Comparison of ENCODE assay signal across 28 mouse cellular contexts in genomic region chr4:58726424-58726823, GRCm38 (mm10).
DNase-seq lines count a peak whose midpoint lies in the region; ATAC-seq and TF ChIP-seq lines count a peak whose summit lies in the region.
"Had no signal": no experiment of that assay in that cellular context is flagged by ENCODE, and none has a peak within 500 bp of the region (broad histone marks: within the 10 kb centered on the region; RNA-seq: fewer than 3 reads in every experiment).

No protein-coding gene starts in this region.

- peaks cover 9% of the 10 kb centered on the region; the same call in 1 of the 2 replicates for H3K4me1 ChIP-seq in intestine, embryonic 14.5 days (replicated peaks; ENCODE audit: control insufficient read depth, insufficient read depth, low read length)
- H3K4me1 ChIP-seq in intestine, embryonic 16.5 days (ENCODE audit: control insufficient read depth, insufficient read depth, low read length): peaks cover 7% of the 10 kb centered on the region; the same call in 1 of the 2 replicates
- peaks cover 29% of the 10 kb centered on the region for H3K4me1 ChIP-seq in embryonic facial prominence, embryonic 10.5 days
- H3K4me1 ChIP-seq in limb, embryonic 14.5 days (ENCODE audit: control insufficient read depth, insufficient read depth, low read length): peaks cover 37% of the 10 kb centered on the region
- peaks cover 12% of the 10 kb centered on the region for H3K4me1 ChIP-seq in forebrain, embryonic 15.5 days
- H3K4me1 ChIP-seq: megakaryocyte, embryonic 14.5 days; midbrain, embryonic 12.5 days had no signal

- peak; percentile 40 for DNase-seq in intestine, embryonic 14.5 days (ENCODE audit: low spot score)
- DNase-seq in embryonic facial prominence, embryonic 10.5 days (ENCODE audit: low spot score): peak; percentile 5
- DNase-seq in forelimb bud, embryonic 11.5 days (ENCODE audit: low read depth, low spot score): peak; percentile 31
- DNase-seq in limb, embryonic 14.5 days (ENCODE audit: low spot score): peak; percentile 73
- no peak for DNase-seq in adrenal gland, postnatal 25 days
- DNase-seq: adrenal gland, postnatal 36 days; cerebellum, adult 18-20 months; cerebellum, postnatal 10 days; heart, postnatal 4 days; kidney, adult 18-20 months; kidney, postnatal 25 days; liver, postnatal 0 days; lung, postnatal 4 days; retina, postnatal 1 day; right cerebral cortex, postnatal 14 days; thymus, postnatal 14 days had no signal

- no peak overlapping the region for H3K9ac ChIP-seq in intestine, embryonic 14.5 days (ENCODE audit: low read length)
- no peak overlapping the region for H3K9ac ChIP-seq in intestine, embryonic 16.5 days (ENCODE audit: low read depth, low read length)
- H3K9ac ChIP-seq in limb, embryonic 14.5 days (ENCODE audit: low read depth, low read length, severe bottlenecking): no peak overlapping the region
- no peak overlapping the region for H3K9ac ChIP-seq in forebrain, embryonic 15.5 days (replicated peaks)
- H3K9ac ChIP-seq: hindbrain, embryonic 14.5 days; kidney, embryonic 15.5 days; liver, embryonic 12.5 days; liver, postnatal 0 days; midbrain, embryonic 12.5 days; neural tube, embryonic 15.5 days; stomach, embryonic 15.5 days had no signal

- WGBS in intestine, embryonic 14.5 days: 62% methylated on average over 2 of the region's 2 CpGs
- WGBS in intestine, embryonic 16.5 days: 66% methylated on average over 2 of the region's 2 CpGs
- 47% methylated on average over 2 of the region's 2 CpGs for WGBS in embryonic facial prominence, embryonic 10.5 days
- 18% methylated on average over 2 of the region's 2 CpGs for WGBS in limb, embryonic 14.5 days
- 41% methylated on average over 2 of the region's 2 CpGs for WGBS in forebrain, embryonic 15.5 days

- H3K27ac ChIP-seq in intestine, embryonic 14.5 days (ENCODE audit: low read depth): no peak overlapping the region
- H3K27ac ChIP-seq in intestine, embryonic 16.5 days (ENCODE audit: low read length): no peak overlapping the region
- no peak overlapping the region for H3K27ac ChIP-seq in embryonic facial prominence, embryonic 10.5 days (replicated peaks)
- peak overlapping the region; percentile 81 for H3K27ac ChIP-seq in limb, embryonic 14.5 days (replicated peaks; ENCODE audit: low read depth, low read length)
- no peak overlapping the region for H3K27ac ChIP-seq in forebrain, embryonic 15.5 days (replicated peaks)
- H3K27ac ChIP-seq: hindbrain, embryonic 14.5 days; kidney, embryonic 15.5 days; left cerebral cortex, adult 2 months; liver, embryonic 12.5 days; midbrain, embryonic 12.5 days; neural tube, embryonic 15.5 days; stomach, embryonic 15.5 days had no signal

- no peaks in the 10 kb centered on the region for H3K9me3 ChIP-seq in intestine, embryonic 14.5 days (ENCODE audit: control insufficient read depth, low read length)
- H3K9me3 ChIP-seq in intestine, embryonic 16.5 days (ENCODE audit: control insufficient read depth, low read length): no peaks in the 10 kb centered on the region
- 0 out of 2 replicates have a peak, but pooled peaks cover 4% of the 10 kb centered on the region for H3K9me3 ChIP-seq in embryonic facial prominence, embryonic 10.5 days
- H3K9me3 ChIP-seq in limb, embryonic 14.5 days (ENCODE audit: control insufficient read depth, low read length): no peaks in the 10 kb centered on the region
- no peaks in the 10 kb centered on the region for H3K9me3 ChIP-seq in forebrain, embryonic 15.5 days
- H3K9me3 ChIP-seq: kidney, embryonic 15.5 days; liver, embryonic 12.5 days; megakaryocyte, embryonic 14.5 days; midbrain, embryonic 12.5 days; neural tube, embryonic 15.5 days; stomach, embryonic 15.5 days had no signal

- H3K27me3 ChIP-seq in intestine, embryonic 14.5 days (replicated peaks; ENCODE audit: control insufficient read depth, insufficient read depth, low read length): no peaks in the 10 kb centered on the region
- H3K27me3 ChIP-seq in intestine, embryonic 16.5 days (replicated peaks; ENCODE audit: control insufficient read depth, insufficient read depth, low read length): no peaks in the 10 kb centered on the region
- H3K27me3 ChIP-seq in embryonic facial prominence, embryonic 10.5 days (replicated peaks; ENCODE audit: low read depth, poor library complexity, severe bottlenecking): no peaks in the 10 kb centered on the region
- no peaks in the 10 kb centered on the region for H3K27me3 ChIP-seq in limb, embryonic 14.5 days (ENCODE audit: control insufficient read depth, insufficient read depth, low read length)
- H3K27me3 ChIP-seq in forebrain, embryonic 15.5 days: no peaks in the 10 kb centered on the region
- H3K27me3 ChIP-seq: kidney, embryonic 15.5 days; liver, embryonic 12.5 days; megakaryocyte, embryonic 14.5 days; midbrain, embryonic 12.5 days; neural tube, embryonic 15.5 days; stomach, embryonic 15.5 days had no signal

- no peak for ATAC-seq in intestine, embryonic 14.5 days (replicated peaks; ENCODE audit: low FRiP score, low TSS enrichment, low read depth)
- no peak for ATAC-seq in intestine, embryonic 16.5 days
- peak; percentile 67 for ATAC-seq in limb, embryonic 14.5 days (ENCODE audit: low FRiP score, low read depth)
- no peak for ATAC-seq in forebrain, embryonic 15.5 days (replicated peaks)
- ATAC-seq: CD4-positive, CD25-positive, alpha-beta regulatory T cell, adult 4 months; forebrain, embryonic 14.5 days; liver, embryonic 12.5 days; liver, postnatal 0 days had no signal

- H3K4me3 ChIP-seq in intestine, embryonic 14.5 days (ENCODE audit: low read depth, low read length): no peak overlapping the region
- no peak overlapping the region for H3K4me3 ChIP-seq in intestine, embryonic 16.5 days (ENCODE audit: low read length)
- H3K4me3 ChIP-seq in embryonic facial prominence, embryonic 10.5 days: no peak overlapping the region
- no peak overlapping the region for H3K4me3 ChIP-seq in limb, embryonic 14.5 days (replicated peaks; ENCODE audit: low read length)
- H3K4me3 ChIP-seq in forebrain, embryonic 15.5 days: no peak overlapping the region
- H3K4me3 ChIP-seq: kidney, embryonic 15.5 days; left cerebral cortex, adult 2 months; liver, embryonic 12.5 days; megakaryocyte, embryonic 14.5 days; midbrain, embryonic 12.5 days; neural tube, embryonic 15.5 days; stomach, embryonic 15.5 days had no signal

- no peak for TF ChIP-seq POLR2A in limb, embryonic 14.5 days (IDR thresholded peaks at IDR 0.05; ENCODE audit: borderline replicate concordance, extremely low read depth, insufficient read depth, insufficient read length)

- H3K36me3 ChIP-seq in intestine, embryonic 14.5 days (ENCODE audit: control insufficient read depth, insufficient read depth, low read length): no peaks in the 10 kb centered on the region
- H3K36me3 ChIP-seq in intestine, embryonic 16.5 days (ENCODE audit: control insufficient read depth, insufficient read depth, low read length): no peaks in the 10 kb centered on the region
- H3K36me3 ChIP-seq in embryonic facial prominence, embryonic 10.5 days (replicated peaks): no peaks in the 10 kb centered on the region
- H3K36me3 ChIP-seq in limb, embryonic 14.5 days (ENCODE audit: control insufficient read depth, insufficient read depth, low read length): no peaks in the 10 kb centered on the region
- H3K36me3 ChIP-seq in forebrain, embryonic 15.5 days: no peaks in the 10 kb centered on the region
- H3K36me3 ChIP-seq: kidney, embryonic 15.5 days; liver, embryonic 12.5 days; midbrain, embryonic 12.5 days; neural tube, embryonic 15.5 days; stomach, embryonic 15.5 days had no signal

- no peak overlapping the region for H3K4me2 ChIP-seq in intestine, embryonic 14.5 days (ENCODE audit: low read length)
- no peak overlapping the region for H3K4me2 ChIP-seq in intestine, embryonic 16.5 days (ENCODE audit: low read depth, low read length)
- peak overlapping the region; percentile 8 for H3K4me2 ChIP-seq in limb, embryonic 14.5 days (replicated peaks; ENCODE audit: low read depth, low read length, severe bottlenecking)
- H3K4me2 ChIP-seq in forebrain, embryonic 15.5 days (replicated peaks): no peak overlapping the region
- H3K4me2 ChIP-seq: hindbrain, embryonic 14.5 days; kidney, embryonic 15.5 days; liver, embryonic 12.5 days; midbrain, embryonic 12.5 days; neural tube, embryonic 15.5 days; stomach, embryonic 15.5 days had no signal
